Mouse (Mus musculus) G1E (cell line): Measurements from ENCODE around the gene Sertad3. TPM values are rescaled to one million over a fixed set of nuclear protein-coding genes. Genes with fewer than 3 reads are reported as not detected.

ENCODE experiments used
- ATAC-seq: 2 replicates; pipeline ENCODE4 v1.8.0; 2016; ENCODE audit warnings: mild to moderate bottlenecking; ENCODE audit not compliant: insufficient number of reproducible peaks, poor library complexity, low FRiP score, severe bottlenecking; ENCODE audit errors: extremely low read depth
- DNase-seq: peaks from one replicate; pipeline ENCODE4 v3.0.0; 2012; ENCODE audit warnings: low spot score
- H3K27me3 ChIP-seq: 2 replicates; pipeline ENCODE4 v1.6.1; 2012; ENCODE audit warnings: mild to moderate bottlenecking, low read length, inconsistent platforms; ENCODE audit not compliant: insufficient read depth
- H3K36me3 ChIP-seq: replicated peaks from 2 replicates; pipeline ENCODE3; 2012; ENCODE audit warnings: mild to moderate bottlenecking, inconsistent platforms
- H3K4me1 ChIP-seq: 2 replicates; pipeline ENCODE4 v1.6.1; 2012; ENCODE audit warnings: low read depth, low read length, inconsistent platforms, mixed read lengths; ENCODE audit not compliant: insufficient read depth
- H3K4me3 ChIP-seq: 2 replicates; pipeline ENCODE4 v1.5.1; 2012; ENCODE audit warnings: low read depth, mild to moderate bottlenecking, inconsistent platforms, low read length, moderate library complexity, mixed read lengths
- H3K9me3 ChIP-seq: replicated peaks from 2 replicates; pipeline ENCODE4 v1.6.1; 2012; ENCODE audit warnings: inconsistent platforms
- CTCF ChIP-seq: IDR thresholded peaks from 2 replicates; pipeline ENCODE4 v1.5.1; 2012; ENCODE audit warnings: low read depth, low read length, inconsistent platforms, mixed read lengths
- GATA1 ChIP-seq: IDR thresholded peaks from 2 replicates; pipeline ENCODE4 v1.6.1; 2012; ENCODE audit warnings: borderline replicate concordance, low read length, inconsistent platforms, mixed read lengths
- GATA2 ChIP-seq: IDR thresholded peaks from 2 replicates; pipeline ENCODE4 v1.6.1; 2012; ENCODE audit warnings: low read depth, low read length, inconsistent platforms, borderline replicate concordance
- POLR2AphosphoS5 ChIP-seq: IDR thresholded peaks from 2 replicates; pipeline ENCODE4 v1.6.1; 2012; ENCODE audit warnings: low read depth, low read length, inconsistent platforms; ENCODE audit not compliant: insufficient replicate concordance
- TAL1 ChIP-seq: conservative IDR thresholded peaks from 2 replicates; pipeline ENCODE4 v1.6.1; 2012; ENCODE audit warnings: low read depth, low read length, inconsistent platforms, mixed read lengths
- polyA plus RNA-seq: library from polyadenylated mRNA; stranded (reverse); fragments of >175 nt; gene quantifications from 2 replicates; pipeline ENCODE4 v1.2.3, GENCODE M21; 2012
- total RNA-seq, 2 experiments: library from RNA; stranded (forward) in 1 of 2; stranded (reverse) in 1 of 2; fragments of 200-1000 nt in 1 of 2; fragments of >200 nt in 1 of 2; fragmentation: Nextera tagmentation in 1 of 2; gene quantifications; 2 replicates each; pipeline ENCODE4 v1.2.3; 2014 to 2017

Gene Sertad3
- total and polyA plus RNA-seq, 3 experiments: 9.0 to 24.0 (median 15.8) TPM

DNA sequence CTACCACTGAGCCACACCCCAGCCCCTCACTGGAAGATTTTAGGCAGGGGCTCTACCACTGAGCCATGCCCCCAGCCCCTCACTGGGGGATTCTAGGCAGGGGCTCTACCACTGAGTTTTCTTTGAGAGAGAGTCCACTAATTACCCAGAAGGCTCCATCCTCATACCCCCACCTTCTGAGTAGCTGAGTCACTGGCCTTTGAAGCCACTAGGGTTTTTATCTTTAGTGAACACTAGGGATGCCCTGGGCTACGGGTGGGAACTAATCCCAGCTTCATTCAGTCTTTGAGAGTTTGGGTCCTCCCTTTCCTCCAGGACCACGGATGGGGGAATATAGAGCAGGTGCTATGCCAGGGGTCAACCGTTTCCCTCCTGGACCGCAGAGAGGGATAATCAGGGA, 15.0 kb upstream of the Sertad3 start:
- Histone ChIP-seq H3K36me3 (peaks cover 65% of the 10 kb centered on the region), H3K4me3 (no peak overlapping the region; the same call in 1 of the 2 replicates), H3K27me3 (no peaks in the 10 kb centered on the region), H3K9me3 (no peaks in the 10 kb centered on the region), H3K4me1 (peaks cover 62% of the 10 kb centered on the region)
- TF ChIP-seq GATA2 (no peak), TAL1 (peak; percentile 26), GATA1 (no peak), CTCF (no peak), POLR2AphosphoS5 (no peak)
- DNase-seq (no peak), ATAC-seq (0 out of 2 replicates have a peak, but pooled peaks have one; percentile 23)

DNA sequence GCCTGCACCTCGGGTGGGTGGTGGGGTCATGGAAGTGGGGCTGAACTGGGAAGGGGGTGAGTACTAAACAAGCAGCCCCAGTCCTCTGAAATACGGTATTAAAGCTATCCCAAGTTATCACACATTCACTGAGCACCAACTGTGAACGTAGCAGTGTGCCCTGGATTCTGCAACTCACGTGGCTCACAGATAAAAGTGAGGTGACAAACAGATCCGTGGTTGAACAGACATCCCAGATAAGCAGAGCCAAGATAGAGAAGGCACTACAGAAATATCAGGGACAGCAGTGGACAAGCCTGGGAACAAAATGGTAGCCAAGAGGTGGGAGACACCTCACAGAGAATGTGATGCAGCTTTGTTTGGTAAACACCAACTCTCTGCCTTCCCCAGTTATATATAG, 13.9 kb upstream of the Sertad3 start:
- no peak for DNase-seq
- Histone ChIP-seq H3K36me3 (peaks cover 71% of the 10 kb centered on the region), H3K27me3 (no peaks in the 10 kb centered on the region), H3K9me3 (no peaks in the 10 kb centered on the region), H3K4me1 (peaks cover 54% of the 10 kb centered on the region), H3K4me3 (peak overlapping the region; percentile 57; the same call in 1 of the 2 replicates)
- peak; percentile 28 for ATAC-seq
- TF ChIP-seq GATA2: no peak
- peak; percentile 33; the same call in 1 of the 2 replicates for TF ChIP-seq TAL1

DNA sequence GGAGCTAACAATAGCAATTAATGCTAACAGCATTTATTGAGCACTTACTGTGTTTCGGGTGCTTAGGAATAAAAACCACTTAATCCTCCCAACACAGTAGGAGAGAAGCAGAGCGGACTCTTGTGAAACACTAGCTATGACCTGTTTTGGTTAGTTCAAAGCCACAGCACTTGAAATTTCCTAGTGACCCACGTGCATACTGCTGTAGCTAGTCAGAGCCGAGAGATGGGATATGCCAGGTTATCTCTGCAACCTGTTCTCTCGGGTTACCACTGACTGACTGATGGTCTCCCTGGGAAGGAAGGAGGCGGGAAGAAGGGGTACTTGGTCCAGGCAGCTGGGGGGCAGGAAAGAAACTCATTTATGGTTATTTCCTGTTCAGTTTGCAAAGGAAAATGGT, 13.1 kb upstream of the Sertad3 start:
- TF ChIP-seq CTCF (no peak), POLR2AphosphoS5 (no peak), TAL1 (no peak), GATA1 (no peak)
- Histone ChIP-seq H3K36me3 (peaks cover 77% of the 10 kb centered on the region), H3K4me3 (no peak overlapping the region), H3K4me1 (peaks cover 46% of the 10 kb centered on the region), H3K27me3 (no peaks in the 10 kb centered on the region), H3K9me3 (no peaks in the 10 kb centered on the region)
- DNase-seq (no peak), ATAC-seq (no peak)

DNA sequence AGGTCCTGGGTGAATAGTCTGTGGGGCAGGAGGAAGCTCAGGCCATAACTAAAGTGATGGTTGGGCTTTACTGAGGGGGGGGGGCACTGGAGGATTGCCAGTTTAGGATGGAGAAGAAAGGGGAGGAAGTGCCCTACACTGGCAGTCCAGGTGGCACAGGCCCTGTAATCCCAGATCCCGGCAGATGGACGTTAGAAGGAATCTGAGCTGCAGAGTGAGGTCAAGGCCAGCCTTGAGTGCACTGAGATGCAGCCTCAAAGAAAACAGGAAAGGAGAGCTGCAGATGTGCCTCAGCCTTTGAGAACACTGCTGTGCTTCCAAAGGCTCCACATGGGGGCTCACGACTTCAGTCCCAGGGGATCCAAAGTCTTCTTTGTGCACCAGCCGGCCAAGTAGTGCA, 5.9 kb upstream of the Sertad3 start:
- TF ChIP-seq POLR2AphosphoS5 (no peak), TAL1 (no peak), CTCF (no peak), GATA2 (no peak), GATA1 (no peak)
- peaks cover 55% of the 10 kb centered on the region for H3K36me3 ChIP-seq

DNA sequence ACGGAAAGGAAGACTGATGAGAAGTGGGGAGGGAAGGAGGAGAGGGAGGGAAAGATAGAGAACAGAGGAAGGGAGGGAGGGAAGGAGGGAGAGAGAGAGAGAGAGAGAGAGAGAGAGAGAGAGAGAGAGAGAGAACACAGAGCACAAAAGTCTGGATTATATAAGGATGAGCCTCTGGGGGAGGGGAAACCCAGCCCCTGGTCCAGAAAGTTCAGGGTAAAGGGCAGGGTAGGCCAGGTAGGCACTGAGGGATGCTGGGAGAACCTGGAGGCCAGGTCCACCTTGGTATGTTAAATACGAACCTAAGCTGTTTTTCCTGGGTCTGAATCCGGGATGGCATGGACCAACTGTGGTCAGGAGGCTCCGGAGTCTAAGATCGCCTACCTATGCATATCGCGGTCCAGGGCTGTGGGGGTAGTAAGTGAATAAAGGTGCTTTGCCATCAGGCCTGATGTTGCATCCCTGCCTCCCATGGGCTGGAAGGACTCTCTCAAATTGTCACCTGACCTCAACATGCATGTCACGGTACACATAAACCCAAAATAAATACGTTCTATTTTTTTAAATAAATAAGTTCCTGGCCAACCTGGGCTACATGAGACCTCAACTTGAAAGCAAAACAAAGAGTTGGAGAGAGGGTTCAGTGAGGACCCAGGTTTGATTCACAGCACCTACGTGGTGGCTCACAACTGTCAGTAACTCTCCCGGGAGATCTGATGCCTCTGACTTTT, 2.0 kb upstream of the Sertad3 start:
- peaks cover 41% of the 10 kb centered on the region for H3K4me1 ChIP-seq
- no peak overlapping the region; the same call in 1 of the 2 replicates for H3K4me3 ChIP-seq
- TF ChIP-seq GATA2 (no peak), TAL1 (no peak), POLR2AphosphoS5 (no peak), CTCF (no peak), GATA1 (no peak)
- H3K27me3 ChIP-seq: no peaks in the 10 kb centered on the region
- H3K9me3 ChIP-seq: no peaks in the 10 kb centered on the region
- H3K36me3 ChIP-seq: peaks cover 31% of the 10 kb centered on the region
- ATAC-seq (no peak), DNase-seq (no peak)

More for the DNA sequence above, 5.9 kb upstream of the Sertad3 start:
- no peaks in the 10 kb centered on the region for H3K9me3 ChIP-seq
- peaks cover 24% of the 10 kb centered on the region for H3K4me1 ChIP-seq
- no peaks in the 10 kb centered on the region for H3K27me3 ChIP-seq
- DNase-seq (no peak), ATAC-seq (no peak)
- H3K4me3 ChIP-seq: no peak overlapping the region

DNA sequence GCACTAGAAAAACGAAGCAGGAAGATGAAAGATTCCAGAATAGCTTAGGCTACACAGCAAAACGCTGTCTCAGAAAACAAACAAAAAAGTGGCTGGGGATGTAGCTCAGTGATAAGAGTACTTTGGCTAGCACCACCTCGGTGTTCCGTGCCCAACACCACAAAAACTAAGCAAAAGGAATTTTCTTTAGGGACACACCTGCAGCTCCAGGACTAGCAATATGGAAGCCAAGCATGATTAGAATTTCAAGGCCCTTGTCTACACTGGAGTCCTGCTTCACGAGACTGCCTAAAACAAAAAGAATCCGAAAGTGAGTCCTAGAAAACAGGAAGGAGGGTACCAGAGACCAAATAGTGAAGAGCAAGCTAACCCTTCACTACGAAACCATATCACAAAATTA, 972 bp upstream of the Sertad3 start:
- H3K27me3 ChIP-seq: no peaks in the 10 kb centered on the region
- DNase-seq (no peak), ATAC-seq (no peak)
- H3K9me3 ChIP-seq: no peaks in the 10 kb centered on the region
- H3K36me3 ChIP-seq: peaks cover 33% of the 10 kb centered on the region
- H3K4me3 ChIP-seq: peak overlapping the region; percentile 91
- H3K4me1 ChIP-seq: peaks cover 44% of the 10 kb centered on the region
- TF ChIP-seq CTCF: no peak
- TF ChIP-seq GATA2: no peak
- TF ChIP-seq POLR2AphosphoS5: no peak
- TF ChIP-seq GATA1: no peak
- no peak for TF ChIP-seq TAL1
